Mouse (Mus musculus): ENCODE data around the gene Alkbh6. TPM values are rescaled to one million over a fixed set of nuclear protein-coding genes. Genes with fewer than 3 reads are reported as not detected.
A peak's percentile ranks its signal among the peaks of the same experiment; 100 is the strongest.

Gene Alkbh6
- polyA plus RNA-seq, 2 experiments, result 13.8 to 16.0 TPM

DNA sequence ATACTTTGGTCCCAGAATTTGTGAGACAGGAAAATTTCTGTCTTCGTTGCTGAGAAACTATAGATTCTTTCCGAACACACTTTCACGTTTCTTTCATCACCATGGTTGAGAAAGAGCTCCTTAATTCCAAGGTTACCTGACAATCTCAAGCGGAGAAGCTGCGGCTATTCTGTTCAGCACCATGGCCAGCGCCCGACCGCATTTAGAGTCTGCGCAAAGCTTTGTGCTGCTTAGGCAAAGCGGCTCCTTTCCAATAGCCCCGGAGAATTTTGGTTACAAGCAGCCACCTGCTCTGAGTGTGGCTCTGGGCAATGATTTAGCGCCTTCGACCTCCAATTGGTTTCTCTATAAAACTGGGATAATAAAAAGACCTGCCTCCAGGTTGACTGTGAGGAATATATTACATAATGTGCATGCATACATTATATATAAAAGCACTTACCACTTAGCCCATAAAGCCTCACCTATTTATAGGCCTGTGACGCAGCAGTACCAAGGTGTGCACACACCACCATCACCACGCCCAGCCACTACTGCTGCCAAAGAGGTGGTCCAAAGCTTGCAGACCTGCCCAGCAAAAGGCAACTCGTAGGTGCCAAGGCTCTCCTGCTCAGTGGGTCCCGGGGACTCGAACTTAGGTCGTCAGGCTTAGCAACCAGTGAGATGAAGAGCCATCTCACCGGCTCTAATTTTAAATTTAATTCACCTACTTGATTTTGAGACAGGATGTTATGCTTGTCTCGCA, 38.3 kb downstream of the Alkbh6 start:
- WGBS (ENCODE audit: insufficient replicate concordance), result 19% methylated on average over 21 of the region's 21 CpGs
- no peak overlapping the region for H3K4me3 ChIP-seq (ENCODE audit: insufficient read depth in 1 of 2, low read depth in 2 of 2, low read length in 2 of 2)
- H3K9me3 ChIP-seq (ENCODE audit: control insufficient read depth, low read length), result no peaks in the 10 kb centered on the region
- peak in 1 of 3 experiments; percentile 29 for DNase-seq (ENCODE audit: low read depth in 3 of 3, low spot score in 3 of 3)
- no peak for ATAC-seq (ENCODE audit: insufficient read depth)
- no peak overlapping the region for H3K9ac ChIP-seq (replicated peaks)
- no peak overlapping the region for H3K27ac ChIP-seq
- no peaks in the 10 kb centered on the region for H3K4me1 ChIP-seq (replicated peaks; ENCODE audit: control insufficient read depth in 2 of 2, insufficient read depth in 2 of 2, low read length in 1 of 2)
- no peak overlapping the region for H3K4me2 ChIP-seq (ENCODE audit: low read depth)
- H3K36me3 ChIP-seq (replicated peaks; ENCODE audit: control insufficient read depth, insufficient read depth, low read depth), result no peaks in the 10 kb centered on the region
- 0 out of 2 replicates have a peak, but pooled peaks cover 2% of the 10 kb centered on the region for H3K27me3 ChIP-seq (ENCODE audit: control insufficient read depth, insufficient read depth, low read length)
- TF ChIP-seq CTCF (IDR thresholded peaks at IDR 0.05; ENCODE audit: low read depth), result no peak
- no peak for TF ChIP-seq EP300 (IDR thresholded peaks at IDR 0.05; ENCODE audit: low read depth)

- DNase-seq (ENCODE audit: low read depth in 3 of 3, low spot score in 3 of 3) (peak in 1 of 3 experiments; percentile 17), ATAC-seq (ENCODE audit: insufficient read depth) (no peak)
- TF ChIP-seq CTCF (IDR thresholded peaks at IDR 0.05; ENCODE audit: low read depth), result peak; percentile 77
- TF ChIP-seq EP300 (IDR thresholded peaks at IDR 0.05; ENCODE audit: low read depth), result no peak
- Histone ChIP-seq H3K4me1 (replicated peaks; ENCODE audit: control insufficient read depth in 2 of 2, insufficient read depth in 2 of 2, low read length in 1 of 2) (no peaks in the 10 kb centered on the region), H3K4me2 (ENCODE audit: low read depth) (no peak overlapping the region), H3K4me3 (ENCODE audit: insufficient read depth in 1 of 2, low read depth in 2 of 2, low read length in 2 of 2) (no peak overlapping the region), H3K36me3 (replicated peaks; ENCODE audit: control insufficient read depth, insufficient read depth, low read depth) (no peaks in the 10 kb centered on the region), H3K9ac (replicated peaks) (no peak overlapping the region), H3K27ac (no peak overlapping the region), H3K9me3 (ENCODE audit: control insufficient read depth, low read length) (no peaks in the 10 kb centered on the region), H3K27me3 (ENCODE audit: control insufficient read depth, insufficient read depth, low read length) (0 out of 2 replicates have a peak, but pooled peaks cover 2% of the 10 kb centered on the region)
- 1% methylated on average over 30 of the region's 30 CpGs for WGBS (ENCODE audit: insufficient replicate concordance)
Measured at GRCm38 (mm10) chr7:30347828-30348227, 39.3 kb downstream of the Alkbh6 start.

DNA sequence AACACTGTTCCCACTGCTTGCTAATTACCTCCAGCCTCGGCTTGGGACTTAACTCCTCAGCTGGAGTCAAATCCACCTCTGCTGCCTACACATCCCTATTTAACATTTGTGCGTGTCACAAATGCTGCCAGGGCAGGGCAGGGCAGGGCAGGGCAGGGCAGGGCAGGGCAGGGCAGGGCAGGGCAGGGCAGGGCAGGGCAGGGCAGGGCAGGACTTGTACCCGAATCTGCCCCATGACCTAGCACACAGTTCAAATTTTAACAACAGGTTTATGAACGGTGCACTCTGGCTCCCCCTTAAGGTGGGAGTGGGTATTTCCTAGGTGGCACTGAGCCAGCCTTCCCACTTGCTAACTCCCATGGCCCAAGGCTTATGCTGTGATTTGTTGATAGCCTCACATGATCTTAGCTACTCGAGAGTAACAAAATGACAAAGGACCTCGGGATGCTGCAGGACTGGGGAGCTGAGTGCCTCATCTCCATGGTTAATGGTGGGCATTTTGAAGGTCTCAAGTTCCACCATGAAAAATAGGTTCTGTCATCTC, 44.8 kb downstream of the Alkbh6 start:
- Histone ChIP-seq H3K4me1 (replicated peaks; ENCODE audit: control insufficient read depth in 2 of 2, insufficient read depth in 2 of 2, low read length in 1 of 2) (peaks cover 0 to 7% of the 10 kb centered on the region in 2 experiments; a peak in 1 of 4 replicates), H3K27ac (no peak overlapping the region), H3K9ac (replicated peaks) (no peak overlapping the region), H3K4me2 (ENCODE audit: low read depth) (no peak overlapping the region), H3K36me3 (replicated peaks; ENCODE audit: control insufficient read depth, insufficient read depth, low read depth) (no peaks in the 10 kb centered on the region), H3K27me3 (ENCODE audit: control insufficient read depth, insufficient read depth, low read length) (no peaks in the 10 kb centered on the region), H3K9me3 (ENCODE audit: control insufficient read depth, low read length) (no peaks in the 10 kb centered on the region), H3K4me3 (ENCODE audit: insufficient read depth in 1 of 2, low read depth in 2 of 2, low read length in 2 of 2) (no peak overlapping the region)
- DNase-seq (ENCODE audit: low read depth in 3 of 3, low spot score in 3 of 3) (peak in 1 of 3 experiments; percentile 36), ATAC-seq (ENCODE audit: insufficient read depth) (peak; percentile 25)
- peak; percentile 81 for TF ChIP-seq CTCF (IDR thresholded peaks at IDR 0.05; ENCODE audit: low read depth)
- no peak for TF ChIP-seq EP300 (IDR thresholded peaks at IDR 0.05; ENCODE audit: low read depth)
- 19% methylated on average over 6 of the region's 6 CpGs for WGBS (ENCODE audit: insufficient replicate concordance)

GRCm38 (mm10) chr7:30354059-30354458, 45.5 kb downstream of the Alkbh6 start:
- no peak; the same call in 1 of the 2 replicates for ATAC-seq (ENCODE audit: insufficient read depth)
- peaks cover 0 to 7% of the 10 kb centered on the region in 2 experiments; a peak in 1 of 4 replicates for H3K4me1 ChIP-seq (replicated peaks; ENCODE audit: control insufficient read depth in 2 of 2, insufficient read depth in 2 of 2, low read length in 1 of 2)
- H3K4me2 ChIP-seq (ENCODE audit: low read depth), result no peak overlapping the region
- no peak overlapping the region for H3K9ac ChIP-seq (replicated peaks)
- no peaks in the 10 kb centered on the region for H3K9me3 ChIP-seq (ENCODE audit: control insufficient read depth, low read length)
- H3K4me3 ChIP-seq (ENCODE audit: insufficient read depth in 1 of 2, low read depth in 2 of 2, low read length in 2 of 2), result no peak overlapping the region
- no peaks in the 10 kb centered on the region for H3K36me3 ChIP-seq (replicated peaks; ENCODE audit: control insufficient read depth, insufficient read depth, low read depth)
- WGBS (ENCODE audit: insufficient replicate concordance), result 51% methylated on average over 4 of the region's 4 CpGs
- H3K27me3 ChIP-seq (ENCODE audit: control insufficient read depth, insufficient read depth, low read length), result no peaks in the 10 kb centered on the region
- TF ChIP-seq CTCF (IDR thresholded peaks at IDR 0.05; ENCODE audit: low read depth), result no peak
- TF ChIP-seq EP300 (IDR thresholded peaks at IDR 0.05; ENCODE audit: low read depth), result no peak
- H3K27ac ChIP-seq, result no peak overlapping the region
- no peak for DNase-seq (ENCODE audit: low read depth in 3 of 3, low spot score in 3 of 3)

Measured in liver, embryonic 14.5 days (tissue).